Mouse (Mus musculus) hindbrain, embryonic 11.5 days (tissue): ENCODE data around the gene Hoxc12. TPM values are rescaled to one million over a fixed set of nuclear protein-coding genes. Genes with fewer than 3 reads are reported as not detected.

ENCODE experiments used
- ATAC-seq: fragments of 200-750 bp; cut with Nextera tagmentation; 2 replicates; pipeline ENCODE4 v1.8.0; 2017; ENCODE audit warnings: mild to moderate bottlenecking, moderate TSS enrichment, moderate library complexity; ENCODE audit not compliant: low FRiP score
- DNase-seq: peaks from one replicate; pipeline ENCODE4 v3.0.0-alpha.2; 2015; ENCODE audit warnings: low spot score
- H3K27ac ChIP-seq: fragments of 300-500 bp; sonication (generic); 2 replicates; pipeline ENCODE4 v1.5.1; 2014; ENCODE audit warnings: mild to moderate bottlenecking, low read depth, low read length
- H3K27me3 ChIP-seq: fragments of 300-500 bp; sonication (generic); 2 replicates; pipeline ENCODE4 v1.6.1; 2014; ENCODE audit warnings: mild to moderate bottlenecking, low read length, moderate library complexity, mixed read lengths; ENCODE audit not compliant: control insufficient read depth, insufficient read depth
- H3K36me3 ChIP-seq: fragments of 300-500 bp; sonication (generic); 2 replicates; pipeline ENCODE4 v1.6.1; 2014; ENCODE audit warnings: mild to moderate bottlenecking, low read length, moderate library complexity, mixed read lengths; ENCODE audit not compliant: control insufficient read depth, insufficient read depth
- H3K4me1 ChIP-seq: fragments of 300-500 bp; sonication (generic); replicated peaks from 2 replicates; pipeline ENCODE4 v1.6.1; 2014; ENCODE audit warnings: low read length, mixed read lengths; ENCODE audit not compliant: control insufficient read depth, insufficient read depth
- H3K4me2 ChIP-seq: fragments of 300-500 bp; sonication (generic); replicated peaks from 2 replicates; pipeline ENCODE4 v1.6.1; 2014; ENCODE audit warnings: mild to moderate bottlenecking, low read depth, low read length
- H3K4me3 ChIP-seq: fragments of 300-500 bp; sonication (generic); 2 replicates; pipeline ENCODE4 v1.5.1; 2014; ENCODE audit warnings: low read depth, low read length
- H3K9ac ChIP-seq: fragments of 300-500 bp; sonication (generic); 2 replicates; pipeline ENCODE4 v1.6.1; 2014; ENCODE audit warnings: low read depth, low read length
- H3K9me3 ChIP-seq: fragments of 300-500 bp; sonication (generic); 2 replicates; pipeline ENCODE4 v1.6.1; 2016; ENCODE audit warnings: low read length; ENCODE audit not compliant: control insufficient read depth
- WGBS: fragments of 180-500 bp; shearing (Covaris S2); extraction: QIAGEN DNeasy Blood & Tissue Kit; methylation state at CpG from one replicate; pipeline ENCODE4 v1.1.7; 2014; 5-methylcytosine and 5-hydroxymethylcytosine counted together
- polyA plus RNA-seq: library from polyadenylated mRNA; unstranded; fragments of >200 nt; fragmentation: Nextera tagmentation; extraction: Ambion mirVana; gene quantifications from 2 replicates; pipeline ENCODE4 v1.2.1, GENCODE M21; 2014

Hoxc12 gene
- polyA plus RNA-seq, 1 experiment from 2014 or later: not detected

DNA sequence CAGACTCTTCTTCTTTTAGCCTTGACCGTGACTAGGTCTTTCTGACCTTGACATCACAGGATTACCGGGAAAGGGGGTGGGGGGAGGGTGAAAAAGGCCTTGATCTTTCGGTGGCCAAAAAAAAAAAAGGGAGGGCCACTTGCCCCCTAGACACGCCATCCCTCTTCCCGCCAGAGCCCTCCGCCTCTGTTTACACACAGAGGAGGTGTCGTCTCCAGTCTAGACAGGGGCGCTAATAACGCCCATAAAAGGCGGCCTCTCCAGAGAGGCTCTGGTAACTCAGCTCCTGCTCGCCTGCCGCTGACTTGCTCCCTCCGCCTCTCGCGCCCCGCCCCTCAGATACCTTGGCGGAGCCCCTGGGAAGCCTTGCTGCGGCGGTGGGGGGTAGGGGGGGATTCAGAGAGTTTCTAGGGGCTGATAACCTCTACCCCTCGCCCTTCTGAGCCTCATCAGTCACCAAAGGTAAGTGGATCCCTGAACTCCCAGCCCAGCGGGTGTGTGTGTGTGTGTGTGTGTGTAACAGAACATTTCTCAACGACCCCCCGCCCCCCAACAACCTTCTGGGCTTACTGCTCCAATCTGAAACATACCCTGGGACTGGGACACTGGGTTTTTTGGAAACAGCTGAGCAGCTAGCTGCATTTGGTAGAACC, 4.7 kb upstream of the Hoxc12 start:
- peaks cover 100% of the 10 kb centered on the region for H3K27me3 ChIP-seq
- H3K9me3 ChIP-seq: no peaks in the 10 kb centered on the region
- no peaks in the 10 kb centered on the region for H3K4me1 ChIP-seq
- DNase-seq (no peak), ATAC-seq (no peak)
- H3K4me2 ChIP-seq: no peak overlapping the region
- no peak overlapping the region for H3K27ac ChIP-seq
- H3K36me3 ChIP-seq: no peaks in the 10 kb centered on the region
- under 1% methylated on average over 23 of the region's 23 CpGs for WGBS
- no peak overlapping the region for H3K9ac ChIP-seq
- H3K4me3 ChIP-seq: no peak overlapping the region

DNA sequence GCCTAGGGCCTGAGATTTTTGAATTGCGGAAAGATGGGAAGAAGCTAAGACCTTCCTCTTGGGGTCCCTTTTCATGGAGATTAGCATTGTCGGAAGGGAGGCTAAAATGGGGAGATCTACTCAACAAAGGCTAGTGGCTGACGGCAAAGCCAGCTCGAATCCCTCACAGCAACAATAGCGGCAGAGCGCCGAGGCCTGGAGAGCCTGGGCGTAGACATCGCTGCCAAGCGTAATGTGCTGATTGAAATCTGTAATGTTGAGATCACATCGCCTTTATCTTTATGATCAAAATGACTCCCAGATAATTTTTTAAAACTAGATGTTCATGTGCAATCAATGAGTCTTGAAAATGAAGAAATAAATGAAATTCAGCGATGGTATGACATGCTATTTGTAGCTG, 2.1 kb upstream of the Hoxc12 start:
- no peak overlapping the region for H3K4me3 ChIP-seq
- no peak overlapping the region for H3K9ac ChIP-seq
- no peak overlapping the region for H3K27ac ChIP-seq
- 1% methylated on average over 12 of the region's 12 CpGs for WGBS
- DNase-seq (no peak), ATAC-seq (no peak)
- no peak overlapping the region for H3K4me2 ChIP-seq
- H3K4me1 ChIP-seq: no peaks in the 10 kb centered on the region; the same call in 1 of the 2 replicates
- H3K36me3 ChIP-seq: no peaks in the 10 kb centered on the region
- H3K27me3 ChIP-seq: peaks cover 100% of the 10 kb centered on the region
- no peaks in the 10 kb centered on the region for H3K9me3 ChIP-seq

DNA sequence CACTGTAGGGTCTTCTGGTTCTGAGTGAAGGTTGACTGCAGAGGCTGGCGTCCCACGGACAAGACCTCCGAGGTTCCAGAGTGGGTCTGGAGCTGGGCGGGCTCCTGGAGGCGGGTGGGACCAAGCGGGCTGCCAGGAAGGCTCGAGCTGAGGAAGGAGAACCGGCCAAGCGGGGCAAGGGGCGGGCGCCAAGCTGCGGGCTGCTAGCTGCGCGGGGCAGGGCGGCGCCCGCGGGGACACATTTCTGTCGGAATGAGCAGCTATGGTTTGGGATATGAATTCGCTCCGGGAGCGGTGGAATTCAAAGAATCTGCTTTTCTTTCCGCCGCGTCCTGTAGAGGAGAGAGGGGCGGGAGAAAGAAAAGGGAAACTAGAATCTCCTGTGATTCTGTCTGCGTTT, 1.7 kb upstream of the Hoxc12 start:
- ATAC-seq (no peak), DNase-seq (peak; percentile 59)
- Histone ChIP-seq H3K36me3 (no peaks in the 10 kb centered on the region), H3K9me3 (no peaks in the 10 kb centered on the region), H3K9ac (no peak overlapping the region), H3K27ac (no peak overlapping the region), H3K27me3 (peaks cover 100% of the 10 kb centered on the region), H3K4me3 (no peak overlapping the region), H3K4me1 (no peaks in the 10 kb centered on the region; the same call in 1 of the 2 replicates), H3K4me2 (no peak overlapping the region)
- WGBS: under 1% methylated on average over 26 of the region's 27 CpGs

DNA sequence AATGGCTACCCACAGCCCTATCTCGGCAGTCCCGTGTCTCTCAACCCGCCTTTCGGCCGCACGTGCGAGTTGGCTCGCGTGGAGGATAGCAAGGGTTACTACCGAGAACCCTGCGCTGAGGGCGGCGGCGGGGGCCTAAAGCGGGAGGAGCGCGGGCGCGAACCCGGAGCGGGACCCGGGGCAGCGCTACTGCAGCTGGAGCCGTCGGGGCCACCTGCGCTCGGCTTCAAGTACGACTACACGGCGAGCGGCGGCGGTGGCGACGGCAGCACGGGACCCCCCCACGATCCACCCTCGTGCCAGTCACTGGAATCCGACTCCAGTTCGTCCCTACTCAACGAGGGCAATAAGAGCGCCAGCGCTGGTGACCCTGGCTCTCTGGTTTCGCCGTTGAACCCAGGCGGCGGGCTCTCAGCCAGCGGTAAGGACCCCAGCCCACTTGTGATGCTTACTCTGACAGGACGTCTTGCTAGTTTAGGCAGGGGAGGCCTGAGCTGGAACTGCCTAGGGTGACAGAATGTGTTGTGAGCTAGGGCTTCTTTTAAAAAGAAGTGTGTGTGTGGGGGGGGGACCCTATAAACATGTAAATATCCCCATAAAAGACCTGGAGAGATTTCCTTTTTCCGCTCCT, 594 bp downstream of the Hoxc12 start:
- no peaks in the 10 kb centered on the region; the same call in 1 of the 2 replicates for H3K4me1 ChIP-seq
- H3K4me3 ChIP-seq: no peak overlapping the region
- no peak for DNase-seq
- peaks cover 100% of the 10 kb centered on the region for H3K27me3 ChIP-seq
- under 1% methylated on average over 50 of the region's 50 CpGs for WGBS
- no peak overlapping the region for H3K27ac ChIP-seq
- H3K9ac ChIP-seq: no peak overlapping the region
- H3K9me3 ChIP-seq: no peaks in the 10 kb centered on the region
- no peaks in the 10 kb centered on the region for H3K36me3 ChIP-seq
- H3K4me2 ChIP-seq: no peak overlapping the region
- ATAC-seq: no peak

DNA sequence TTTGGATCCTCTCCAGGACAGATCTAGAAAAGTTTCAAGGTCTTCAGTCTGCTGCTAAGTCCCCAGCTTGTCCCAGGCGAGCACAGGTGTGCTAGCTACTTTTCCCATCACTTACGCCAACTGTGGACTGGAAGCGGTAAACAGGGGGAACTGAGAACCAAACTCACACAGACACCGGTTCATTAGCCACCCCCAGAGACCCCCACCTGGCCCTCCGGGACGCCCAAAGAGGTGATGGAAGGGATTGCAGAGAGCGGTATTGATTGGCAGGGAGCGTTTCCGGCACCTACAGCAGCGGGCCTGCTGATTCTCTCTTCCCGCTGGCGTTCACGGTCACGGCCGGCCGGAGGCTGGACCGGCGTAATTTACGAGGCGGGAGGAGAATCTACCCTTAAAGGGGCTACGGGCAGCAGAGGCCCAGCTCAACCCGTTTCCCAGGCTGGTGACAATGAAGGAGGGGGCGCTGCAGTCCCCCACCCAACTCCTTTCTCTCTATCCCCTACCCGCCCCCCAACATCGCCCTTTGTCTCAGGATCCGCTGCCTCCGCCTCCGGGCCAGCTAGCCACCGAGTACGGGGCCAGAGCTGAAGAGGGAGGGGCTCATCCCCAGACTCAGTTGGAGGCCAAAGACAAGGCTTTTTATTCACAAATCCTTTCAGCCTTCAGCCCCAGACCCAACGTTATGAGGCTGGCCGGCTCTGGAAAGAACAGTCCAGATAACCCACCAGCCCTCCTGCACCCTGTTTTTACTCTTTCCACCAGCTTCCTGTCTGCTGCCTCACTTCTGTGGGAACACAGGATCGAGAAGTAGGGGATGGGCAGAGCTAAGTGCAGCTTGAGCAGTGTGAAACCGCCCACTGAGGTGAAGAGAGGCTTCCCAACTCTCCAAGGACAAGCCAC, 2.9 kb downstream of the Hoxc12 start:
- Histone ChIP-seq H3K9ac (no peak overlapping the region), H3K27ac (no peak overlapping the region), H3K27me3 (peaks cover 99% of the 10 kb centered on the region), H3K4me3 (no peak overlapping the region), H3K4me1 (peaks cover 2% of the 10 kb centered on the region), H3K4me2 (no peak overlapping the region), H3K9me3 (no peaks in the 10 kb centered on the region), H3K36me3 (no peaks in the 10 kb centered on the region)
- under 1% methylated on average over 34 of the region's 34 CpGs for WGBS
- DNase-seq (no peak), ATAC-seq (no peak)

DNA sequence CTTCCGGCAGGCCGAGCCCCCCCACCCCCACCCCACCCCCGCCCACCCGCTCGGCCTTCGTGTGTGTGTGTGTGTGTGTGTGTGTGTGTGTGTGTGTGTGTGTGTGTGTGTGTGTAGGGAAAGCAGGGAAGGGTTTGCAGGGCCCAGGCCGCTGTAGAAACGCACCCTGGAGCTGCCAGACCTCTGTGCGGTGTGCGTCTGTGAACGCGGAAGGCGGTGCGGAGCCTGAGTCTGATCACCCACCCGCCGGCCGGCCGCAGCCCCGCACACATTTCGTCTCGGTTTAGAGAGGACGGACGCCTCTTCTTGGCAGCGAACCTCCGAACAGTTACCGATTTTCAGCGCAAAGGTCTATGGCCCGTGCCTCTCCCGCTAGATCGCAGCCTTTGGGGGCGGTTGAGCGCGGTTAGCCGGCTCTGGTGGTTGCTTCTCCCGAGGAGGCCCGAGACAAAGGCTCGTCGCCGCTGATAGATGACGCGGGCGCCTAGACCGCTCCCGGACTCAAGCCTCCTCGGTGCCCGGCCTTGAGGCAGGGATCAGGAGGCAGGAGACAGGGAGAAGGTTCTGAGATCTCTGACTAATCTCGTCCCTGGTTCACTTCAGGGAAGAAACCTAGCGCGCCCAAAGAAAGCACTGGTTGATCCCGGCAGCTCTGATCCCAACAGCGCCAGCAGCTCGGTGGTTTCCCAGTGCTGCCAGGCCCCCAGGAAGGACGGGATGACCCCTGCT, 6.3 kb downstream of the Hoxc12 start:
- 1% methylated on average over 47 of the region's 53 CpGs for WGBS
- no peak overlapping the region for H3K4me3 ChIP-seq
- ATAC-seq: 0 out of 2 replicates have a peak, but pooled peaks have one; percentile 30
- H3K27me3 ChIP-seq: peaks cover 99% of the 10 kb centered on the region
- no peaks in the 10 kb centered on the region for H3K9me3 ChIP-seq
- H3K36me3 ChIP-seq: no peaks in the 10 kb centered on the region
- H3K4me1 ChIP-seq: peaks cover 2% of the 10 kb centered on the region
- H3K27ac ChIP-seq: no peak overlapping the region
- H3K4me2 ChIP-seq: no peak overlapping the region; the same call in 1 of the 2 replicates
- no peak overlapping the region for H3K9ac ChIP-seq
- DNase-seq: no peak

DNA sequence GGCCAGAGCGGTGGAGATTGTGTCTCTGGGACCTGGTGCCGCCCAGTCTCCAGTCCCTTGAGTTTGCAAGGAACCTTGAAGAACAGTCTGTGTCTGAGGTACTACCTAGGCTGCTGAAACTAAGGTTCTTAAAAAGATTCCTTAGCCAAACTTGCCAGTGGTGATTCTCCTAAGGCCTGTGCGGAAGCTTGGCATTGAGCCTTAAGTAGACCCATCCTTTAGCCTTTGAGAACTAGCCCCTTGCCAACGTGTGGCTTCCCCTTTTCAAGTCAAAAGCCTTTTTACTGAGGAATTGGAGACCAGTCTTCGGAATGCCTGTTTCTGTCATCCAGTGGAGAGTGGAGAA, 6.9 kb downstream of the Hoxc12 start:
- Histone ChIP-seq H3K9me3 (no peaks in the 10 kb centered on the region), H3K4me1 (peaks cover 2% of the 10 kb centered on the region), H3K36me3 (no peaks in the 10 kb centered on the region), H3K27ac (no peak overlapping the region), H3K9ac (no peak overlapping the region), H3K4me2 (no peak overlapping the region), H3K27me3 (peaks cover 99% of the 10 kb centered on the region), H3K4me3 (no peak overlapping the region)
- DNase-seq (peak; percentile 61), ATAC-seq (no peak)
- WGBS: 1% methylated on average over 5 of the region's 5 CpGs
